Mouse (Mus musculus): ENCODE results near the gene Nrxn1.

- TF ChIP-seq GATA1 (IDR thresholded peaks at IDR 0.05; ENCODE audit: borderline replicate concordance, low read length): no peak
- TF ChIP-seq CTCF (IDR thresholded peaks at IDR 0.05; ENCODE audit: low read depth, low read length): no peak
Measured at GRCm38 (mm10) chr17:90456748-90457147, 636.1 kb downstream of the Nrxn1 start.

All from G1E (cell line).